Mouse (Mus musculus) heart, adult 8-10 months (tissue): ENCODE measurements around the gene Gm10184. TPM values are rescaled to one million over a fixed set of nuclear protein-coding genes. Genes with fewer than 3 reads are reported as not detected.
"Not testable (repeated sequence)": the region's sequence is repeated elsewhere in the genome, so short reads cannot be mapped to it uniquely, and the experiment has no call there.

ENCODE experiments used
- DNase-seq: peaks from one replicate; pipeline ENCODE4 v3.0.0; 2022; ENCODE audit warnings: low spot score
- total RNA-seq, 4 experiments: library from RNA; stranded (reverse); gene quantifications; 2 replicates each; pipeline ENCODE4 v1.2.4; 2022

The Gm10184 gene
- total RNA-seq, result 10 to 100 TPM; 32.0 to 58.4 (median 36.4) TPM

GRCm38 (mm10) chr17:89910349-89910748 is at the start of gene Gm10184:
Gene Gm10184 (minus strand): TSS chr17:89910449.
- no peak for DNase-seq

DNA sequence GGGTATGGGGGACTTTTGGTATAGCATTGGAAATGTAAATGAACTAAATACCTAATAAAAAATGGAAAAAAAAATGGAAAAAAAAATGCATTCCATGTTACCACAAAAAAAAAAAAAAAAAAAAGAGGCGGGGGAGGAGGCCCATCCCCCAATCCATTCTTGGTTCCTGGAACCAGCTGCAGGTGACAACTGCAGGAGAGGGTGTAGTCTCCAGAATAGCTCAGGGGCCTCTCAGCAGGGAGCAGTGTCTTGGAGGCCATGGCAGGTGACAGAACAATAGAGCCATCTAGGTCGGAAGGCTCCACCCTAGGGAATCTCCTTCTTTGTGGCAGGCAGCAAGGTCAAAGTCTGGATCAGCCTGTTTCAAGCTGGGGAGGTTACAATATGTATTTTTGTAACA is 23.7 kb upstream of the Gm10184 start:
- no peak for DNase-seq

GRCm38 (mm10) chr17:89907686-89908085 is 2.6 kb downstream of the Gm10184 start:
- no peak for DNase-seq

DNA sequence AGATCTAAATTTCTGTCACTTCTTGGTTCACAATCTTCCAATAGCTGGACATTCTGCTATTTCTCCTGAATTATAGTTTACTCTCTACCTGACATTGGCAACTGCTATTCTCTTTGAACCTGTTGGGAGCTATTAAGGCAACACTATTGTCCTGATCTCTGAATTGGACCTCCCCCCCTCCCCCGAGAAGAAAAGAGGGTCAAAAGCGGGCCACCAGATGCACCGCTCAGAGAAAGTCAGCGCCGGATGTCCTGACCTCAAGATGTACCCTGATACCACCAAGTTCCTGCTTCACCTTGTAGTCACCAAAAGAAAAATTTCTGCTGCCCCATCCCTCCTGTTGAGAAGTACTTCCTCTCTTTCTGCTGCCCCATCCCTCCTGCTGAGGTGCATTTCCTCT is 5.5 kb downstream of the Gm10184 start:
- not testable (repeated sequence) for DNase-seq

GRCm38 (mm10) chr17:89902767-89903166 is 7.5 kb downstream of the Gm10184 start:
- DNase-seq, result no peak

- DNase-seq, result no peak
Observed at GRCm38 (mm10) chr17:89900610-89901009, 9.6 kb downstream of the Gm10184 start.

DNA sequence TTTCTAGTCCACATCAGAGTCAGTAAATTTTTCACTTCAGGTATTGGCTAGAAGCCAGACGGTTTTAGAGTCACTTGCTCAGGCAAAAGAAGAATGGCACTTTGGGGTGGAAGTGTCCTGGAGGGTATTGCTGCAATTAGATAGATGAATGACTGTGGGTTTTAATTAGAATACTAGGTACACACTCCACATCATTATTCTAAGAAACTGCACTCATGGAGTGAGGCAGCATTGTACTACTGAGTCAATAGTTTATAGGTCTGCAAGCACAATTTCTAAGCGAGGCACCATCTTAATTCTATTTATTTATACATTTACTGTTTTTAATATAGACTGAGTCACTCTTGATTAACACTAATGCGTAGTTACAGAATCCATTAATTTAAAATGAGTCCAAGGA is 10.4 kb downstream of the Gm10184 start:
- DNase-seq, result no peak

DNA sequence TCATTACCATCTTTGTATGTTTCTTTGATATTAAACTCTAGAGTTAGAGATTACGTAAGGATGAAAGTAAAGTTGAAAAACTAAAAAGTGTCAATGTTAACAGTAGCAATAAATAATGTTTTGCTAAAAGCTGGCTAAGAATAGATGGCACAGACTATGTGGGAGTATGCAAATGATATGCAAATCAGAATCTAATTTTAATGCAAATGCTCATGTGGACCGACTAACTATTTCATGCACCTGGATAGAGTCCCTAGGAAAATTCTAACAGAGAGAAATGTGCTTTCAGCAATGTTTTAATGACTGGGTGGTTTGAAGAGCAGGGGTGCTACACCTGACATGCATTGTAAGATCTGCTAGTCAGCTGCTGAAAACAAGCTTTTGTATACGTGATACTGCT is 45.3 kb downstream of the Gm10184 start:
- no peak for DNase-seq
